Mouse (Mus musculus) adrenal gland, postnatal 36 days (tissue): ENCODE measurements at regions not wholly inside any gene's neighbourhood (a gene's known extent, or its start where the extent isn't known, plus 50 kb on each side); places are given as distances from the start of the nearest gene placed in this dataset.
"Not testable (repeated sequence)": the region's sequence is repeated elsewhere in the genome, so short reads cannot be mapped to it uniquely, and the experiment has no call there.

Experiments
- DNase-seq, 2 experiments: peaks; one replicate each; pipeline ENCODE4 v3.0.0; 2021; ENCODE audit warnings: mixed read lengths in 1 of 2

DNA sequence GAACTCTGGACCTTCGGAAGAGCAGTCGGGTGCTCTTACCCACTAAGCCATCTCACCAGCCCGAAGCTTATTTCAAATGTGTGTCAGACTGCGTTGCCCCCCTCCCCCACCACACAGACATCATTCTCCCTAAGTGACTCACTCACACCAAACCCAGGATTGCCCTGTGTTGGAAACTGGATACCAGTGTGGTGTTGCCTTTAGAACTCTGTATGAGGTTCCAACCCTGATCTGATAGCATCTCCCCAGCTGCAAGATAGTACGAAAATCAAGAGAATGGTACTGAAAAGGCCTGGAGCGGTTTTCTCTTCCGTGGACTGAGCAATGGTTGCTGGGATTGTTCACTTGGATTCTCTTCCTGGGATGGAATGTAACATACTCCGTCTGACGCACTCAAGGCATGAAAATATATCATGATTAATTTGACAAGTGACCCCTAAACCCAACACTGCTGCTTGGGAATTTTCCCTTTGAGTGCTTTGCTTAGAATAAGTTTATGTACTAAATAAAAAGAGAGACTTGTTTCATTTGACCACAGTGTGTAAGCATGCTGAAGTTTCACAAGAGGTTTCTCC lies 63.0 kb downstream of the Hand2 start:
- peak in 1 of 2 experiments; percentile 31 for DNase-seq

DNA sequence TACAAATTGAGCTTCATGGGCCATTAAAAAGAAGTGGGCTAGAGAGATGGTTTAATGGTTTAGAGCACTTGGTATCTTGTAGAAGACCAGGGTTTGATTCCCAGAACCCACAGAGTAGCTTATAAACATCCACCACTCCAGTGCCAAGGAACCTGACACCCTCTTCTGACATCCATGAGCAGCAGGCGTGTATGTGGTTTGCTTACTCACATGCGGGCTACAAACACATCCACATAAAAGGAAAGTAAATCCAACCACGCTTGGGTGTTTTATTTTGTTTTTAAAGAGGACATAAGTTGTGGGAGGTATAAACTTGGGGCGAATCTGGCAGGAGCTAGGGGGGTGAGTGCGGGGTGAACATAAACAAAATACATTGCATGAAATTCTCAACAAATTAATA lies 66.8 kb downstream of the Hand2 start:
- no peak for DNase-seq

DNA sequence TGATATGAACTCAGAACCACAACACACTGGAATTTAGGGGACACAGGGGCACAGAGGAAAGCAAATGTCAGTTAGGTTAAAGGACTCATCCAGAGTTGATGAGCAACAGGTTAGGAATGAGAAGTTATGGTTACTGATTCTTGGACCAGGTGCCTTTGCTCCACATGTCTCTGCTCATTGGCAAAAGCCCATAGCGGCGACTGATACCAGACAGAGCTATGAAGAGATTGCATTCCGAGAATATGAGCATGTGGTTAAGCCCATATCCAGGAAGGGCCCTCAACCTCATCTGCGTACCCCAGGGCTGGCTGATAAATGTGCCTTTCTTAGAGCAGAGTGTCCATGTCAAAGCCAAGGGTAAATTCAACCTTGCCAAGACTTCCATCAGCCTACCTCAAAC lies 67.1 kb upstream of the Scrg1 start:
- no peak for DNase-seq

DNA sequence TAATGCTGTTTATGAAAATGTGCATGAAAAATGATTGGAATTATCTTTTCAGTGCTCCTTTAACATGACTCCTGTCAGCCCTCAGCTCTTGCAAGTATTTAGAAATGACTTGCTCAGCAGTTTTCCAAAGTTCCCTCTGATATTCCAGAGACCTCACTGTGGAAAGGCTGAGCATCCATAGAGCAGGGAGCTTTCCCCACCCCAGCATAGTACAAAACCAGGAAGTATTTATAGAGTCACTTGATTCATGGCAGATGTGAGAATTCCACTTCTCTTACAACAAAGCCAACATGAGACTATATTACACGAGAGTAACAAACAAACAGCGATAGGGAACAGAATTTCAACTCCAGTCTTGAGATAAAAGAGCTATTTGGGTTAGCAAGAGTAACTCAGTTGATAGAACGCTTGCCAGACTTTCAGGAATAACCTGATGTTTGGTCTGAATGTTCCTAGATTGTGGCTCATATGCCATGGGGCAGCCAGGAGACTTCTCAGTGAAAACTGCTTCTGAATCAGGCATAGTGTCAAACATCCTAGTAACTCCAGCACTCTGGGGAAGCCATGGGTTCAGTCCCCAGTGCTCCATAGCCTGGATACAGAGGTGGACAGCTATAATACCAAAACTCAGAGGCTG lies 57.6 kb upstream of the Scrg1 start:
- DNase-seq, result no peak

DNA sequence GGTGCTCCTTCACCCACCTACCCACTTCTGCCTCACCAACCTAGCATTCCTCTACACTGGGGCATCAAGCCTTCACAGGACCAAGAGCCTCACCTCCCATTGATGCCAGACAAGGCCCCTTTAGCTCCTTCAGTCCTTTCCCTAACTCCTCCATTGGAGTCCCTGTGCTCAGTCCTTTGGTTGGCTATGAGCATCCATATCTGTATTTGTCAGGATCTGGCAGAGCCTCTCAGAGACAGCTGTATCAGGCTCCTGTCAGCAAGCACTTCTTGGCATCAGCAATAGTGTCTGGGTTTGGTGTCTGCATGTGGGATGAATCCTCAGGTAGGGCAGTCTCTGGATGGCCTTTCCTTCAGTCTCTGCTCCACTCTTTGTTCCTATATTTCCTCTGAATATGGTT lies 55.6 kb upstream of the Scrg1 start:
- not testable (repeated sequence) for DNase-seq

DNA sequence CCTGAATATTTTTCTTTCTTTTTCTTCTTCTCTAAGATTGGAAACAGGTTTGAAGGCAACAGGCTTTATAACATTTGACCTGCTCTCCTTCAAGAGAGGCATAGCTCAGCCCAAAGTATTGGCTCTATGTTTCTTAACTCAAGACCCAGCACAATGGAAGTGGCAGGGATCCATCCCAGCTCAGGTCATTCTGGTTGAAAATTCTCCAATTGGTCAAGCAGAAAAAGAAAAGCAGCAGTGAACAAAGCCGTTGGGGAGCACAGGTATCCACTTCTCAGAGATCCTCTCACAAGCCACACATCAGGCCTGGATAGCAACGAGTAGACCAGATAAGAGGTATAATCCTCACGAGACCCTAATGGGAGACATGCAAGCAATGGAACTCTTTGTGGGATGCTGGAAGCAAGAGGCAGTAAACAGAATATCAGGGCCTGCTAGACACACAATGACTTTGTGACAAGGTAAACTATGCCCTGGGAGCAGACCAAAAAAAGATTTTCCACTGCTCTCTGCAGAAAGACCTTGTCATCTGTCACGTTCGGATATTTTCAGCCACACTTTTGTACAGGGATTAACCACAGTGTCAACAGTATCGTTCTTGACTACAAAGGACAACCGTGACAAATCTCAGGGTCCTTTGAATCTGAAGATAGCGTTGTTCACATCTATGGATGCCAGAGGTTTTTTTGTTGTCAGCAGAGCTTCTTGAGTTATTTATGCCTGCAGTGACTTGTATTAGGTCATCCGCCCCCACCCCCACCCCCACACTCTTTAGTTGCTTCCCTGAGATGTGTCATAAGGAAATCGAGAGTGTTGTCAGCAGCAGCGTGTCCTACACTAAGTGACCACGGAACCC lies 54.7 kb upstream of the Scrg1 start:
- DNase-seq, result no peak

DNA sequence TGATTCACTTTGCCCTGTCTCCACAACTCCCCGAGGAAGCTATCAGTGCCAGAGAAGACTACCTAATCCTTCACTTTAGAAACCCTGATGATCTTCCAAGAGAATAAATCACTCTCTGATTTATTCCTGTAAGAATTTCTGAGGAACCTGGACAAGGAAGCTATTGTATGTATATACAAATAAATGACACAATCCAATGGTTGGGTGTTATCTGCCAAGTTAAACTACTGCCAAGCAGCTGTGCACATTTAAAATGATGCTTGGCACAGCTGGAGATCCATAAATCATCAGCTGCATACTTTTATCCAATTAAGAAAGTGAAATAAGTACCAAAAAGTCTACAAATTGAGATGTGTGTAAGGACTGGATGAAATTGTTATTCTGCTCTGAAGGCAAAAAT lies 54.1 kb upstream of the Scrg1 start:
- DNase-seq, result no peak

DNA sequence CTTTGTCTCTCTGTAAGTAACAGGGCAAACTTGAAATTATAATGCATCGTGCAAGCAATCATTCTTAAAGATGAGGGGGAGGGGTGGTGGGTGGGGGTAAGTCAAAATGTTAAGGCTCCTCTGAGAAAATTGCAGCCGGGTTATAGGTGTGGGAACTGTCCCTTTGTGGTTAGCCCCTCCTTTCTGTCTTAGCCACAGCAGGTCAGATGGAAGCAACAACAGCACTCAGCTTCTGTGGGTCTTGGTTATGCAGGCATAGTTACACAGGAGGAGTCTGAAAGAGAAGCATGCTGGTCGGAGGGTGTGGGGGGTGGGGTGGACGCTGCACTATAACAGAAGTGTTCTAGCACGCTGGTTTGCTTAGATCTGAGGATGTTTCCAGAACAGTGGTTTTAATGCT lies 53.5 kb upstream of the Scrg1 start:
- no peak for DNase-seq

DNA sequence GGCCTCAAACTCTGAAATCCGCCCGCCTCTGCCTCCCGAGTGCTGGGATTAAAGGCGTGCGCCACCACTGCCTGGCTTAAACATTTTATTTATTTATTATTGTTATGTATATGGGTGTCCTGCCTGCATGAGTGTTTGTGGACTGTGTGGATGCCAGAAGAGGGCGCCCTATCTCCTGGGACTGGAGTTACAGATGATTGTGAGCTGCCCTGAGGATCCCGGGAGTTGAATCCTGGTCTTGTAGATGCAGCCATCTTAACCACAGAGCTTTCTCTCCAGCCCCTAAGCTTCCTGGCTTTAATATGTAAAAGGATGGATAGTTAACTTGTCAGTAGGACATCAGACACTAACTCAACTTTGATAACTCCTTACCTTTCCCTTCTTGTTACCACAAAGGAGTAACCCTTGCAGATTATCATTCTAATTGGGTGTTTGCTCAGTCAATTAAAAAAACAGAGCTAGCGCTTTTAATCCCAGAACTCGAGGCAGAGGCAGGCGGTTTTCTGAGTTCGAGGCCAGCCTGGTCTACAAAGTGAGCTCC lies 52.0 kb upstream of the Scrg1 start:
- peak in 1 of 2 experiments; percentile 6 for DNase-seq

DNA sequence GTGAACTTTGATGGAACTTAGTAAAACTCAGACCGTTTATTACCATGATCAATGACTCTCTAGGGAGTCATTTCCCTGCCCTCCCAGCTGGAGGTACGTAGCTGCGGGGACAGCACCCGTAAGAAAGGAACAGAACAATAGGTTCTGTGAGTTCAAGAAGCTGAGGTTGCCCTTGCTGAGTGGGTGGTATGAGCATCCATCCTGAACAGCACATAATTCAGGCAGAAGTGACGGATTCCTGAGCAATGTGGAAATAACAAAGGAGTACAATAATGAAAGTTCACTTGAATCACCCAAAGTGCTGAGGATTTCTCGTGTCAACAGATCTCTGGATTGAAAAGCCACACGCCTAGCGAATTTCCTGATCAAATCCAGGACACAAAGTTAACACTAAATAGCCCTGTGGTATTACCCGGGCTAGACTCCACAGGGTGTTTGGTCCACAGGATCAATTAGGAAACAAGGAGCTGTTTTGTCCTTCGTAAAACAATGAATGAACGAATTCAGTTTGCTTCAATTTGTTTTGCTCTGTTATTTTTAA lies 50.4 kb upstream of the Scrg1 start:
- DNase-seq, result no peak
